Mouse (Mus musculus) spleen, postnatal 36 days (tissue): ENCODE data around the gene Tln1.
A peak's percentile ranks its signal among the peaks of the same experiment; 100 is the strongest.

ENCODE experiments used
- DNase-seq, 2 experiments: peaks; one replicate each; pipeline ENCODE4 v3.0.0; 2022; ENCODE audit warnings: low spot score in 2 of 2, mixed read lengths in 1 of 2

The Tln1 gene

DNA sequence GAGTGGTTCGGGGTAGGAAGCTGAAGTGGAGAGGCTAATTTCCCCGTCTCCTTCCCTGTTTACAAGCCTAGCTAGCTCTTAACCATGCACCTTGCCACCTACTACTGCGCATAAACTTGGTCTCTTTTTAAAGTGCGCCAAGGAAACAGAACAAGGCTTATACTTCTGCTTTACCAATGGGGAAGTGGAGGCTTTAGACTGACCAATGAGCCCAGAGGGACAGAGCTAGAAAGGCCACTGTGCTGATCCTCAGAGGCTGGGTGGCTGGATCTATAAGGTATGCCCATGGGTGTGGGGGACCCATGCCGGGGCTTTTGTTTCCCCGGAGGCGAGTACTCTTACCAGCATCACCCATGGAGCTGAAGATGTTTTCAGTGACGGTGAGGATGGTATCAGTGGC, 15.3 kb downstream of the Tln1 start:
- DNase-seq: no peak

DNA sequence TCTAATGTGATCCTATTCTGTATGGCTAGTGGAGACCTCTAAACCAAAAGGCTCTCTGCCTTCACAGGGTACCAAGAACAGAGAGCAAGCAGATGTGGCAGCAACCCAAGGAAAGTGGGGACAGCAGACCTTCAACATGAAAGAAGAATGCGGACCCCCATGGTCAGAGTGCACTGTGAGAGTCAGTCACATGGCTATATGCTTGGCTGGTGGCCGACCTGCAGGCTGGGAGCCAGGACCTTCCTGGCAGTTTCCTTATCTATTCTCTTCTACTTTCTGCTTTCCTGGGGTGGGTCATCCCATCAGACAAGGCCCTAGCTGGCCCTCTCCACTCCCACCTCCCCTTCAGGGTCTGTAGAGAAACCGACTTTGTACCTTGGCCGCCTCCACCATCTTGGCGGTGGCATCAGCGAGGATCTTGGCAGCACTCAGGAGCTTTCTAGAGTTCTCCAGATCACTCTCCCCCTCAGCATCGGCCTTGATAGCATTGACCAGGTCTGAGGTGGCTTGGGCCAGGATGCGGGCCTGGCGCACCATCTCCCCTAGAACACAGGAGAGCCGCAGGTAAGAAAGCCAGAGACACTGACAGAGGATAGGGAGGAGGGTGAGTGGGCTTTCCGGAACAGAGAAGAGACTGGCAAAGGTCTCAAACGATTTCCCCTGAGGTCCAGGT, 16.0 kb downstream of the Tln1 start:
- no peak for DNase-seq

DNA sequence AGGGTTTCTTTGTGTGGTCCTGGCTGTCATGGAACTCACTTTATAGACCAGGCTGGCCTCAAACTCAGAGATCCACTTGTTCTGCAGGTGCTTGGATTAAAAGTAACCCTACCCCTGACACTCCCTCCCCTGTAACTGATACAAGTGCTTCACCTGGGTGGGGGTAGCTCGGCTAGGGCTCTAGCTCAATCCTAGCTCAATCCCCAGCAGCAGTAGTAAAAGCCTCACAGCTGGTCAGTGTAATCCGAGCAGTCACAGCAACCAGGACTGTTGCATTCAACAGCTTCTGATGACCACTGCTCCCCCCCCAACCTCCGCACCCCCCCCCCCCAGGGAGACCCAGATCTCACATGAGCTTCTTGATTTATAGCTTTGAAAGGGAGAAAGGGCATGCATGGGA, 20.4 kb downstream of the Tln1 start:
- no peak for DNase-seq

DNA sequence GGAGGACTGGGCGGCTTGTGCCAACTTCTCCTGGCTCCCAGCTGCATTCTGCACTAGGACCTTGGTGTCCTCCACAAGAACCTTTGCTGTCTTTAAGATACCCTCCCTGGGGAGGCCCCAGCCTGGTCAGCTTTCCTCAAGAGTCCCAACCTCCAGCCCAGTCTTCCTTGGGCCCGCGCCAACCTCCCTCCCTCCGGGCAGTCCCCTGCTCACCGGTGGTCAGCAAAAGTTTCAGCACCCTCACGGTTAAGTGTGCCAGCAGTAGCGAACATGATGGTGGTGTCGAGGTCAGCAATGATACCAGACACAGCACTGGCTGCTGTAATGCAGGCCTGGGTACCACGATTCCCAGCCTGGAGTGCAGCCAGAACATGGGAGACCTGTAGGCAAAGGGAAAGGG, 26.5 kb downstream of the Tln1 start:
- no peak for DNase-seq

DNA sequence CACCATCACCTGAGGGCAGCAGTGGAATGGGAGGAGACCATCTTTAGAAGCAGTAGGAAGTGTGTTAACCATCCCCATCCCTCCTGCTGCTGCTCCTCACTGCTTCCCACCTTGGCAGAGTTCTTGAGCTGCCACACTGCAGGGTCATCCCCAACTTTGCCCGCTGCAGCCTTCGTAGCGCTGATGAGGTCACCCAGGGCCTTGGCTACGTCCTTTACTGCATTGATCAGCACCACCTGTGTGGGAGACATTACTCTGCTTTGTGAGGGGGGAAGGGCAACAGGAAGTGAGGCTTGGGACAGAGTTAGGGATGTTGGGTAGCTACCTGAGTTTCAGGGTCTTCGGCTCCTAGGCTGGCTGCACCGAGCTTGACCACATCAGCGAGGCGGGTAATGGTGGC, 26.9 kb downstream of the Tln1 start:
- no peak for DNase-seq

DNA sequence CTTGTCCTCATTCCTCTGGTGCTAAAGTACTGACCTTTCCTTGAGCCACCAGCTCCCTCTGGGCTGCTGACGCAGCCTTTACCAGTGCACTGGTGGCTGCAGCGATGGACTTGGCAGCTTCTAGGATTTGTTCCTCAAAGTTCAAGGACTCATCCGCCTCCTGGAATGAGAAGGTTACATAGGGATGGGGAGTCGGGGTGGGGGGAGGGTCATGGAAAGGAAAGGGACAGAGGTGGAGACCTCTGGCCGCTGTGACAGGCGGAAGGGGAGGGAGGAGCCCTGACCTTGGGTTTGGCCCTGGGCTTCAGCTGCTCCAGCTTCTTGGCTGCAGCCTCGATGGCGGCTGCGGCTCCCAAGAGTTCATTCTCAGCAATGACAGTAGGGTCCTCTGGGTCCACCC, 29.2 kb downstream of the Tln1 start:
- DNase-seq: no peak

DNA sequence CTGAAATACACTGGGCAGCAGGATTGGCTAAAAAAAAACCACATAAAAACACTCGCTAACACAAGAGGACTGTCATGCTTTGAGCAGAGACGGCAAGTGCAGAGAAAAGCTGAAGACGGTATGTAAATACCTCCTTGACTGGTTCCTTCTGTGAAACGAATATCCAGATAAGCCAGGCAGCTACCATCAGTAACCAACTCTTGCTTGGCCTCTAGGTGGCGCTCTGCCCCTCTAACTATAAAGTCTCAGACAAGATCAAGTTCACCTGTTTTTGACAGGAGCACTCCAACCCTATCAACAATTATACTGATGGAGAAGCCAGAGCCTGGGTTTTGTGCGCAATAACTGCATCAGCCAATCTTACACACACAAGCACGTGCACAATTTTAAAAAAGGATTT, 31.9 kb downstream of the Tln1 start:
- peak; percentile 68 to 78 for DNase-seq

DNA sequence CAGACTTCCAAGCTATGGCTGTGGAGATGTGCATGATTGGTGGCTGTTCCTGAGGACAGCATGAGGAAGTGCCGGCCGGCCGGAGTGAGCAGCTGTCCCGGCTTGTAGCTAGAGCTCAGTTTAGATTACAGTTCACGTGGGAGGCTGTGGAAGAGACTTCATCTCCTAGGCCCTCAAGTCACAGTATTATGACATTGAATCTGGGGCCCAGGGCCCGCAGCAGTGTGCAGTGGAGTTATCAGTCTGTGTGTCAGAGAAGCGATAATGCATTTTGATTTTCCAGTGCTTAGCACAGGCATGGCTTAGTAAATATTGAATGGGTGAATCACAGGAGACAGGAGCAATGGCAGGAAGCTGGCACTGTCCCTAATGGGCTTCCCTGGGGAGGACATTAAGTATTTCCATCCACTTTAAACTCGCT, 32.4 kb downstream of the Tln1 start:
- DNase-seq: no peak

DNA sequence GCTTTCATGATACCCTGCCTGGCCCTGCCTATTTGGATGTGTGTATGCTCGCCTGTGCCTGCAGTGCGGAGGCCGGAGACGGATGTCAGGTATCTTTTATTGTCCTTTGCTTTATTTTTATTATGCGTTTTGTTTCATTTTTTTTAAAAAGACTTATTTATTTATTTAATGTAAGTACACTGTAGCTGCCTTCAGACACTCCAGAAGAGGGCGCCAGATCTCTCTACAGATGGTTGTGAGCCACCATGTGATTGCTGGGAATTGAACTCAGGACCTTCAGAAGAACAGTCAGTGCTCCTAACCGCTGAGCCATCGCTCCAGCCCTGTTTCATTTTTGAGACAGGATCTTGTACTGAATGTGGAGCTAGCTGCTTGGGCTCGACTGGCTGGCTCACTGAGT, 34.0 kb downstream of the Tln1 start:
- no peak for DNase-seq

DNA sequence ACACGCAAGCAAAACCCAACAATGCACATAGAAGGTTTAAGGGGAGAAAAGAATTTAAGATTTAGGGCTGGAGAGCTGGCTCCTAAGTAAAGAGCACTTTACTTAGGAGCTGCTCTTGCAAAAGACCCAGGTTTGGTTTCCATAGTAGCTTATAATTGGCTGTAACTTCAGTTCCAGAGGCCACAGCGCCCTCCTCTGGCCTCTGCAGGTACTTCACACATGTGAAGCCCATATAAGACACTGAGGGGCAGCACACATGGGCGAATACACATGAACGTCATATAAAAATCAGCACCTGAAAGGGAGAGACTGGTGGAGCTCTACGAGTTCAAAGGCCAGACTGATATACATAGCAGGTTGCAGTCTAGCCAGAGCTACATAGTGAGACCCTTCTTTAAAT, 34.6 kb downstream of the Tln1 start:
- DNase-seq: no peak

DNA sequence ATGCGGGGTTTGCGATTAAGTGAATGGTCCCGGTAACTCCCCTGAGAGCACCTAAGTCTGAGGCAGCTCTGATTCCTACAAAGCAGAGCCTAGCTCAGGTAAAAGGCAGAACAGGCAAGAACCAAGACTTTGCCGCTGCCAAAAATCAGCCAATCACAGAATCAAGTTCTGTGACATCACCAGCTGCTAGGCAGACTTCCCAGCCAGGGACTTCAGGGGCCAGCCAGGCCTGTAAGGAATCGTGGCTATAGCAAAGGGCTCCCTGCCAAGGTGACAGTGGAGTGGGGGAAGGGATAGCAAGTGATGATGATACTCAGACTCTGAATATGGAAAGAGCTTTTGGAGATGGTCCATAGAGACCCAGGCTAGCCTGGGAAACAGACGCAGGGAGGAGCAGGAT, 42.5 kb downstream of the Tln1 start:
- peak; percentile 77 to 80 for DNase-seq

DNA sequence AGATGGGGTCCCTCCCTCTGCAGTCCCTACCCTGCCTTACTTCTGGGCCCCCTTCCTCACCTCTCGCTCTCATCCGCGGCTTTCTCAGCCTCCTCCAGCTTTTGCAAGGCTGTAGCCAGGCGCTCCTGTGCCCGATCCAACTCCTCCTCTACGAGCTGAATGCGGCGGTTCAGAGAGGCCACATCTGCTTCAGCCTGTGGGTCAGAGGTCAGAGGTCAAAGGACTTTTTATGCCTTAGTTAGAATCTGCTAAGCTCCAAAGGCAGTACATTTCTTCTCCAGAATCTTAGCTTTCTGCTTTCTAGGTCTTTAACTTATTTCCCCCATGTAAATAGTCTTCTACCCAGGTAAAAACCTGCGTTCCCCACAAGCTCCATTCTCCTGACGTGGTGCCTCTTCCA, 42.9 kb downstream of the Tln1 start:
- no peak for DNase-seq

DNA sequence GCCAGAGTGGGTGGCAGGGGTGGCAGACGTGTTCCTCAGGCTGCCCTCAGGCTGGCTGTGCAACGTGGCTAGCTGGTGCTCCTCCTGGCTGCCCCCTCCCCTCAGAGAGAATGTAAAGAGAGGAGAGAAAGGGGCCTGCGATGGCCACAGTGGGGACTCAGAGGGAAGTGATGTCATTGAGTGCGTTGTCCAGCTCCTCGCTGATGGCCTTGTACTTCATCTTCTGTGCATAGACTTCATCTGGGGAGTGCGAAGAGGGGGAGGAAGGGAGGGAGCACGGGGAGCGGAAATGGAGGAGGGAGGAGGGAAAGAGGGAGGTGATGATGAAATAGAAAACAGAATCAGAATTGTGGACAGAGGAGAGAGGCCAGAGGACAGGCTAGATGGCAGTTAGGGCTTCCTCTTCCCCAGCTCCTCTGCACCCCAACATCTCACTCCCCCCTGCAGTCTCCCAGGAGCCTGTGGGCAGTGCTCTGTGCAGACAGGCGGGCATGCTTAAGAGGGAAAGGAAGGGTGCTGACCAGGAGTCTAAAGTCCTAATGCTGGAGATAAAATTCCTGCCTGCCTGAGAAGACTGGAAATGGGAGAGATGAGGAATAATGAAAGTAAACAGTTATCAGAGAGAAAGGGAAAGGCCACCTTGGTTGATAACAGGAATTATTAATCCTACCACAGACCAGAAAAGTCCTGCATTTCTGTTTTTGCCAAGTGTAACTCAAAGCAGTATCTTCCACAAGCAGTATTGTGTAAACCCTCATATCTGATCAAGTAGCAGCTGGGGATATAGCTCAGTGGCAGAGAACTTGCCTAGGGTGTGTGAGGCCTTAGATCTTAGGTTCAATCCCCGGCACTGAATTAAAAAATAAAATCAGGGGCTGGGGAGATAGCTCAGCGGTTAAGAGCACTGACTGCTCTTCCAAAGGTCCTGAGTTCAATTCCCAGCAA, 46.5 kb downstream of the Tln1 start:
- DNase-seq: no peak

DNA sequence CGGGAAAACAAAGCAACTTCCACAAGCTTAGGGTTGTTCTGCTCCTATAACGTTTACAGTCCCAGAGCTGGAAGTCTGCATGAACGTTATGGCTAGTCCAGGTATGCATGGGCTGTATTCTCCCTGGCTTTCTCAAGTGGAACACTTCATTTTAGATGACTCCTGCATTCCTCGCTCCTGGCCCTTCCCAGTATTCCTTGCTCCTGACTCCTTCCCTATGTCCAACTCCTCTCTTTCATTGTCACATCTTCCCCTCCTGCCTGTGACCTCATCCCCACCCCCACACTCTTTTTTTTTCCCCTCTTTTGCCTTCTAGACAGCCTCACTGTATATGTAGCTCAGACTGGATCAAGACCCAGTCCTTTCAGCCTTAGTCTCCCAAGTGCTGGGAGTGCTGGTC, 48.7 kb downstream of the Tln1 start:
- no peak for DNase-seq

DNA sequence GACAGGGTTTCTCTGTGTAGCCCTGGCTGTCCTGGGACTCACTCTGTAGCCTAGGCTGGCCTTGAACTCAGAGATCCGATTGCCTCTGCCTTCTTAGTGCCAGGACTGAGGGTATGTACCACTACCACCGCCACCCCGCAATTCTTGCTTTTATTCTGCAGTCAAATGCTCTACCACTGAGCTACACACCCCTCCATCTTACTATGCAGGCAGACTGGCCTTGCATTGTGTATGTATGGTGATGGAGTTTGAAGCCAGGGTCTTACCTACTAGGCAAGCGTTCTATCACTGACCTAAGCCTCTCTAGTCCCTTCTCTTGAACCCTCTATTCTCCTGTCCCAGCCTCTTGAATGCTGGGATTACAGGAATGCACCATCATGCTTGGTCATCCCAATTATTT, 49.2 kb downstream of the Tln1 start:
- no peak for DNase-seq

DNA sequence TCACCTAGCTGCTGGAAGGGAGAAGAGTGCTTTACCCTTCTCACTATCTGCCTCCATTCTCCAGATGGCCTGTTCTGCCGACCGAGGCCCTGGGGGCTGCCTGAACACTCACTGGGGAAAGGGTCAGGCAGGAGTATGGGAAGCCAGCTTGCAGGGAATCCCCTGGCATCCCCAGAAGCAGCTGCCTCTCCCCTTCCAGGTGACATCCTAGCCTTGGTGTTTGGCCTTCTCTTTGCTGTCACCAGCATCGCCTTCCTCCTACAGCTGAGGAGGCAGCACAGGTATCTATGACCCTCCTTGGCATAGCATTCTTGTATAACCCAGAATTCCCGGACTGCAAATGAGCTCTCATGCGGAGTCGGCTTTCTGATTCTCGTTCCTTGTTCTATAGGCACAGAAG, 49.8 kb downstream of the Tln1 start:
- no peak for DNase-seq

DNA sequence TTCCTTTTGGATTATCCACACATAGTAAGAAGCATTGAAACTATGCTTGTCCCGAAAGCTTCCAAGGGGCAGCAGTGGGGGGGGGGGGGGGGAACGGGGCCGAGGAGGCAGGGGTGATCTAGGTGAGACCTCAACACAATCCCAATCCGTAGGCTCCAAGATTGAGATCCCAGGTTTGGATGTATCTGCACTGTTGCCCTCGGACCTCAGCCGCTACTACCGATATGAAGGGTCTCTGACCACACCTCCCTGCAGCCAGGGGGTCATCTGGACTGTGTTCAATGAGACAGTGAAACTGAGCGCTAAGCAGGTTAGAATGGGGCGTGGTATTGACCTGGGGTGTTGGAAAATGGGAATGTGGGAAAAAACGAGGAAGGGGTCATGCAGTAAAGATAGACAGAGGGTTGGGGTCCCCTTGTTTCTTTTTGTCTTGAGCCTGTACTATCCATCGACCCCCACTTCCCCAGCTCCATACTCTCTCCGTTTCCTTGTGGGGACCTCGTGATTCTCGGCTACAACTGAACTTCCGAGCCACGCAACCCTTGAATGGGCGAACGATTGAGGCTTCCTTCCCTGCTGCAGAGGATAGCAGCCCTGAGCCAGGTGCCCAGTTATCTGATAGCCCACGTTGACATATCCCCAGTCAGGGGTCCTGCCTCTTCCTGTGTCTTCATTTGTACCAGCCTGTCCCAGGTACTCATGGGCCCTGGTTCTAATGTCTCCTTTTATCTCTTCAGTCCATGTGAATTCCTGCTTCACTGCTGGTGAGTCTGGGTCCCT, 50.6 kb downstream of the Tln1 start:
- no peak for DNase-seq

DNA sequence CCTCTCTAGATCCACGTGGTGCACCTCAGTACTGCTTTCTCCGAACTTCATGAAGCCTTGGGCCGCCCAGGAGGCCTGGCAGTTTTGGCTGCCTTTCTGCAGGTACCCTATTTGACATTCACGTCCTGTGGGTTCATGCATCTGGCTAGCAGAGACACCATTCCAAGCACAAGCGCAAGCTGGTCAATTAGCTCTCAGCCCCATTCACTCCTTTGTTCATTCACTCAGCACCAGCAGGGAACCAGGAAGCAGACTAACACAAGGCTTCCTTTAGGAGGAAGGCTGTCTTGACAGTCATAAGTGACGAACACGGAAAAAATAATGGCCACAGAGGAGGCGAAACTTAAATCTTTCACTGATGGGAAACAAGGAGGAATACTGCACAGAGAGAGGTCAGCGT, 53.4 kb downstream of the Tln1 start:
- DNase-seq: no peak

DNA sequence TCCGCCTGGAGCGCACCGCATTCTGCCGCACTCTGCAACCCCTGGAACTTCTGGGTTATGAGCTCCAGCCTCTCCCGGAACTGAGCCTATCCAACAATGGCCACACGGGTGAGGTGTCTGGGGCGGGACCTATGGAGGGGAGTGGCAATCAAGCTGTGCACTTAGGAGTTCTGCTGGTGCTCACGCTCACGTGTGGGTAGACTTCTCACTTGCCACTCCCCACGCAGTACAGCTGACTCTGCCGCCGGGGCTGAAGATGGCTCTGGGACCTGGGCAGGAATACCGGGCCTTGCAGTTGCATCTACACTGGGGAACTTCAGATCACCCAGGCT, 53.9 kb downstream of the Tln1 start:
- DNase-seq: peak; percentile 65 to 68

DNA sequence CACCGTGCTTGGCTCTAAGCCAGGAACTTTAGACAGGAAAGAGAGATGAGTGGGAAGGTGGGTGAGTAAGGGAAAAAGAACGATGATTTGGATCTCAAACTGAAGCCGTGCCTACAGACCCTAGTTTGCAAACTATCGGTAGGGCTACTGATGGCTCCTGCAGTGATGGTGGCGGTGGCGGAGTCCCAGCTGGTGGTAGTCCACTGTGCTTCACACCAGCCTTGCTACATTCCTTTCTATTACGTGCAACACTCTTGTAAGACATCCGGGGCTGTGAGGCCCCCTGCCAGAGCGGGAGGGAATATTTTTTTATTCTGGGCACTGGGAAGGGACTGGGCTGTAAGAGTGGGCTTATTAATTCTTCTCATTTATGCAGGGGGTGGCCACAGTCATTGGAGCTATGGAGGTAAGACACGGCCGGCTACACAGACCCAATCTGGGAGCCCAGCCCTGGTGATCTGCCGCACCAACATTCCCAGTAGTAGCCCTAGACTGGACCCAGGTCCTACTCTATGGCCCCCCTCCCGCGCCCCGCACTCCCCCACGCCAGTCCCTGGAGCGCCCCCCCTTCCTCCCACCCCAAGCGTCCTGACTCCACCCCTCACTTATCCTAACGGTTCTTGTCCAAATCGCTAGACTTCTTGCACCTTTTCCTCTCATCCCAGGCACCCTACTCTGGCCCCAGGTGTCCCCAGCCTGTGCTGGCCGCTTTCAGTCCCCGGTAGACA, 54.4 kb downstream of the Tln1 start:
- no peak for DNase-seq

DNA sequence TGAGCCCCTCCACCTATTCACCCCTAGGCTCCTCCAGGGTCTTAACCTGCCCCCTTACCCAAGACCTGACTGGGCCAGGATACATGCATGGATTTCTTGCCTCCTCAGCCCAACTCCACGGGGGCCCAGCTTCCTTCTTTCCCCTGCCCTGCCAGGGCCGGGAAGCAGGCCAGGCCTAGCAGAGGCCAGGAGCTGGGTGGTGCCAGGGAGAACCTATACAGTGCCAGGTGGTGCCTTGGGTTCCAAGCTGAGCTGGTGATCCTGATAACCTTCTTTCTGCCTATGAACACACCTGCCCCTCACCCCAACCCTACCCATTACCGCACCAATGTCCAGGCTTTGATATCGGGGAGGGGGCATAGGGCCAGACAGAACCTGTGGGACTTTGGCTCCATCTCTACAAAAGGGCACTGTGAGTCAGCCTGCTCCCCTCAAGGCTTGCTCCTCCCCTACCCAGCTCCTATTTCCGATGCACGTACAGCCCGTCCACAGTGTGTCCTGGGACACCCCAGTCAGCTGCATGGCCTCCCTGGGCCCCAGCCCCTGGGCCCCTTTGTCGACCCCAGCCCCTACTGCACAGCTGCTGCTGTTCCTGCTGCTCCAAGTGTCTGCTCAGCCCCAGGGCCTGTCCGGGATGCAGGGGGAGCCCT, 55.8 kb downstream of the Tln1 start, which contains the start of gene Car9:
TSS of gene Car9 (plus strand) at position 431 of the 650 bp plus-strand sequence.
- DNase-seq: no peak
